Mouse (Mus musculus): ENCODE results near the gene Ank. TPM values are rescaled to one million over a fixed set of nuclear protein-coding genes. Genes with fewer than 3 reads are reported as not detected.

Ank gene
- total RNA-seq, 2 experiments from 2014 or later, result 26.8 to 27.9 TPM

GRCm38 (mm10) chr15:27569924-27570323 lies 103.4 kb downstream of the Ank start:
- no peak for DNase-seq (ENCODE audit: low spot score in 2 of 2)

DNA sequence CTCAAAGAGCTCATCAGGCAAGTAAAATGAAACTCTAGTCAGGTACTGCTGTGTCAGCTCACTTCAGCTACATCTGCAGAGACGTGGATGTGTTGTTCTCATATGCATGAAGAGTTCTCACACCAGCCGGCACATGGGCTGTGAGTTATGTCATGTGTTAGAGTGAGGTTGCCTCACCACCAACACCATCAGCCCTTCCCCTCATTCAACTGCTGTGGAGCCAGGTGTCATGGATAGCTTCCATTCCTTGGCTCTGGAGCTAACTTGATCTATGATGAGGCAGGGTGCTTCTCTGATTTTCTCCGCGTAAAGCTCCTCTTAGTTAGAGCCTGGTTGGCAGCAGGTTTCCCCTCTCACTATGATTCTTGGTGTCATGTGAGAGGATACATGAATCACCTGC lies 103.9 kb downstream of the Ank start:
- DNase-seq (ENCODE audit: low spot score in 2 of 2), result no peak

GRCm38 (mm10) chr15:27571179-27571578 lies 104.7 kb downstream of the Ank start:
- DNase-seq (ENCODE audit: low spot score in 2 of 2), result no peak

- no peak for DNase-seq (ENCODE audit: low spot score in 2 of 2)
Observed at GRCm38 (mm10) chr15:27574992-27575781, 108.7 kb downstream of the Ank start.

DNA sequence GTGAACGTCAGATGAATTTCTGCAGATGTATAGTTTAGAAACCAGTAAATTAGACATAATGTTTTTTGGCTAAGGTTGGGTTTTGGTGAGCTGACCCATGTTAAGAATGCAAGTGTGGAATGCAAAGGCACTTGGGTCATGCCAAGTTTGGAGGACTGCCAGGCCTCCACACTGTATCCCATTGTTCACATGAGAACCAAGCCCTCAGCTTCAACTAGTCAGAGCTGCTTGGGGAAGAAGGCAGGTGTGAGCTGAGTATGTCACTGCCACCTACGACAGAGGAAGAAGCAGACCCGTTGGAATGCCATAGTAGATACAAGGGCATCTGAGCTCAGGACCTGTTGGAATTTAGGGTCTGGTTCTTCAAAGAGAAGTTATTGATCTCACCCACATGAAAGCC lies 109.5 kb downstream of the Ank start:
- no peak for DNase-seq (ENCODE audit: low spot score in 2 of 2)

GRCm38 (mm10) chr15:27576886-27577285 lies 110.4 kb downstream of the Ank start:
- no peak for DNase-seq (ENCODE audit: low spot score in 2 of 2)

GRCm38 (mm10) chr15:27577915-27578780 lies 111.7 kb downstream of the Ank start:
- no peak for DNase-seq (ENCODE audit: low spot score in 2 of 2)

GRCm38 (mm10) chr15:27578918-27579317 lies 112.4 kb downstream of the Ank start:
- no peak for DNase-seq (ENCODE audit: low spot score in 2 of 2)

DNA sequence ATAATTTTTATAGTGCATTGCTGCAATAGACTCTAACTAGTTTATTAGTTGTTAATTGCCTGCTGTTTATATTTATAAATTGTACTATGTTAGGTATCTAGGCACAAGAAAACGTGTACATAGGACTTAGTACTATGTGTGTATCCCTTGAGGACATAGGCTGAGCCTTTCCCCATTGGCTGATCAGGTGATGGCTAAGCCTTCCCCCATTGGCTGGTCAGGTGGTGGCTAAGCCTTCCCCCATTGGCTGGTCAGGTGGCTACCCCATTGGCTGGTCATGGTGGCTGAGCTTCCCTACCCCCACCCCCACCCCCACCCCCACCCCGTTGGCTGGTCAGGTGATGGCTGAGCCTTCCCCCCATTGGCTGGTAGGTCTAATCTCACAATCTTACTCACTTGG lies 113.4 kb downstream of the Ank start:
- DNase-seq (ENCODE audit: low spot score in 2 of 2), result no peak

- no peak for DNase-seq (ENCODE audit: low spot score in 2 of 2)
Observed at GRCm38 (mm10) chr15:27580771-27581170, 114.3 kb downstream of the Ank start.

DNA sequence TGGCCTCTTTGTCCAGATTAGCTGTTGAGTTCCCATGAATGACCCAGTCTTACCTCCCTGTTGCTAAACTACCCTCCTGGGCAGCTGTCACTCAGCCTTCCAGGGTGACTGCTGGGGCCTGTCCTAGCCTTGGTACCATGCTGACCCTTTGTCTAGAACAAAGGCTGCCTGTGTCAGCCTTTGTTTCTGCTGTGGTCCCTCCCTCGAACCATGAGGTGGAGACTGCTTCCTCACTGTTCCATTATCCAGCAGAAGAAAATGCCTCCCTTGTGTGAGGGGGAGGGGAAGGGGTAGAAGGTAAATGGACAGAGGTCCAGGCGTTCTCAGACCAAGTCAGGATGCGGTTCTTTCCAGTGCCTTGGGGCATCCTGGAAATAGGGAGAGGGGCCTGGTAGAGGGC lies 115.2 kb downstream of the Ank start:
- no peak for DNase-seq (ENCODE audit: low spot score in 2 of 2)

DNA sequence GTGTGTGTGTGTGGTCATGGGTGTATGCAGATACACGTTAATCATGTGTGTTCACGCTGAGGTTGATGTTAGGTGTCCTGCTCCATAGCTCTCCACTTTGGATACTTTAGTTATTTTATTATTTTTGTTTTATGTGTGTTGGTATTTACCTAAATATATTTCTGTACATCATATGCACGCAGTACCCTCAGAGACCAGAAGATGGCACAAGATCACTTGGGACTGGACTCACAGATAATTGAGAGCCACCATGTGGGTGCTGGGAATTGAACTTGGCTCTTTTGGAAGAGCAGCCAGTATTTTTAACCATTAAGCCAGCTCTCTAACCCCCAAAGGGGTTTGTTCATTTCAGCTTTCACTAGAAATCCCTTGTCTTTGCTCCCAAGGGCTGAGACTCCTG lies 116.0 kb downstream of the Ank start:
- no peak for DNase-seq (ENCODE audit: low spot score in 2 of 2)

- DNase-seq (ENCODE audit: low spot score in 2 of 2), result peak in 1 of 2 experiments; percentile 42
Observed at GRCm38 (mm10) chr15:27583042-27583441, 116.6 kb downstream of the Ank start.

DNA sequence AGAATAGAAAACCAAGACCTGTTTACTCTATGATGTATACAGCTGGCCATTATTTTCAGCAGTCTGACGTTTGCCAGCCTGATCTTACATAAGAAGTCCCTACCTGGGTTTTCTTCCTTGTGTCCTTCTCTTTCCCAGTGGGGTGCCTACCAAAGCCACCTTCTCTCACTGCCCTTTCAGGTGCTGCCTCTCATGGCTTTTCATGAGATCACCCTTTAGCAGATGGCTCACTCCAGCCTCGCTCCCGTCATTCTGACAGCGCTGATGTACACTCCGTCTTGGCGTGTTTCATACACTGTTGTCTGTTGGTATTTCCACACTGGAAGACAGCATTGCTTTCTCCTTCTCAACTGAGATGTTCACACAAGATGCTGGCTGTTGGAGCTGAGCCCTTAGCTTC lies 117.1 kb downstream of the Ank start:
- no peak for DNase-seq (ENCODE audit: low spot score in 2 of 2)

- DNase-seq (ENCODE audit: low spot score in 2 of 2), result no peak
Observed at GRCm38 (mm10) chr15:27585466-27586092, 119.1 kb downstream of the Ank start.

DNA sequence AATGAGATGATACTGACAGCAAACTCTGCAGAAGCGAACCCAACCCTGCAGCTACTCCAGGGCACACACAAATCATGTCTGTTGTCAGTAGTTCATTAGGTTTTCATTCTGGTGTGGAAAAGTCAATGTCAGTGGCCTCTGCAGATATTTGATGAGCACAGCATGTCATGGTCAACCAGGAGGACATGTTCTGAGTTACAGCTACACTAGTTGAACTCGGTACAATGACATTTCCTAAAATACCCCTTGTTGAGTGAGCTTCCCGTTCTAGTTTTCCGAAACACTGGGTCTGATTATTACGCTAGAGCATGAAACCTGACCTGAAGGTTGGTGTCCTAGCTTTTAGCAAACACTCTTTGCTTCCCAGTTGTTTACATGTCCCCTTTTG lies 119.6 kb downstream of the Ank start:
- no peak for DNase-seq (ENCODE audit: low spot score in 2 of 2)

DNA sequence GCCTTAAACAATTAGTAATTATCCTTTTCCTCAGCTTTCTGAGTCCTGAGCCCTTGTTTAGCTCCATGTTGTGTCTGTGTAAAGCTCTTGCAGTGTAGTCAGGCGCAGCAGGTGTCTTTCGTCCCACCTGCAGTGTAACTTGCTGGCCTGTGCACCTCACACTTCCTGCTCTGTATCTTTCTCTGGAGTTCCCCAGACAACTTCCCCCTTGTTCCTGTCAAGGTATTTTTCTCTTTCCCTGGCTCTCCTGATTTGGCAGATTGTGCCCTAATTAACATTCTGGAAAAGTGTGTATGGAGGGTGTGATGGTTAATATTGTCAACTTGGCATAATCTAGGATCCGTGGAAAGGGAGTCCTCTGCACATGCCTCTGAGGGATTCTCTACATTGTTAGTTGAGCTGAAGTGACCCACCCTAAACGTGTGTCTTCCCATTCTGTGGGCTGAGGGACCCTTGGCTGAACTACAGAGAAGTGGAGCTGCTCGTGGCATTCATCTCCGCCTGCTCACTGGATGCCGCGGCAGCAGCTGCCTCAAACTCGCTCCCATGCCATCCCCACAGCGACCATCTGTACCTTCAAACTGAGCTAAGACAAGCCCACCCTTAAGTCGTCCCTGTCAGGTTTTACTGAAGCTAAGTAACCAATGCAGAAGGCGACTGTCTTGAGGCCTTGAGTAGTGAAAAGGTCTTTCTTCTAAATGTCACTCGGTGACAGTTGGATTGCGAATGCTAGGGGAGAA lies 121.8 kb downstream of the Ank start:
- no peak for DNase-seq (ENCODE audit: low spot score in 2 of 2)

DNA sequence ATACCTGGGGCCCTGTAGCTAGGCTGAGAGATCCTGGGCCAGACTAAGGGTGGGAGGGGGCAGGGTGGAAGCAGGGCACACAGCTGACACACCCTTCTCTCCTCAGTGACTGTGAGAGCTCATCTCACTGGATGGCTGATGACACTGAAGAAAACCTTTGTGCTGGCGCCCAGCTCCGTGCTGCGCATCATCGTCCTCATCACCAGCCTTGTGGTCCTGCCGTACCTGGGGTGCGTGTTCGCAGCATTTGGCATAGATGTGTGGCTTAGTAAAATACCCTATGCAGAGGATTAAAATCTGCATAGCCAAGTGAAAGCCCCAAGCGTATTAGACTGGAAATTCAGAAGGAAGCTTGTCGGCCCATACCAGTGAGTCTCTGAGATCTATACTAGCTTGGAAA lies 124.3 kb downstream of the Ank start:
- DNase-seq (ENCODE audit: low spot score in 2 of 2), result no peak

GRCm38 (mm10) chr15:27592620-27593320 lies 126.3 kb downstream of the Ank start:
- peak in 1 of 2 experiments; percentile 36 for DNase-seq (ENCODE audit: low spot score in 2 of 2)

DNA sequence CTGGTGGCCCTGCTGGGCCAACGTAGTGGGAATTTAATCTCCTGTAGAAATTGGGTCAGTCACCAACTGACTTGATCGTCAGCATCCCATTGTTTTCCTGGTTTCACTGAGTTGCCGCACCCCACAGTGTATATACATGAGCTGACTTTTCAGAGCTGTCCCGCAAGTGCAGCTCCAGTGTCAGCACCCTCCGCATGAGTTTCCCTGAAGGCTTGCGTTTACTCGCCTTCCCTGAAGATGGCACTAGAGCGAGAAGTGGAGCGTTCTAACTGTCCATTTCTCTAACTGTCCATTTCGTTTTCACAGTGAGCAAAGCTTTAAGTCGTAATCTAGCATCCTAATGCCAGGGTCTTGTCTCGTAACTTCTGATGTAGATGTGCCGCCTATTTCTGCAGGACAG lies 127.2 kb downstream of the Ank start:
- DNase-seq (ENCODE audit: low spot score in 2 of 2), result no peak

DNA sequence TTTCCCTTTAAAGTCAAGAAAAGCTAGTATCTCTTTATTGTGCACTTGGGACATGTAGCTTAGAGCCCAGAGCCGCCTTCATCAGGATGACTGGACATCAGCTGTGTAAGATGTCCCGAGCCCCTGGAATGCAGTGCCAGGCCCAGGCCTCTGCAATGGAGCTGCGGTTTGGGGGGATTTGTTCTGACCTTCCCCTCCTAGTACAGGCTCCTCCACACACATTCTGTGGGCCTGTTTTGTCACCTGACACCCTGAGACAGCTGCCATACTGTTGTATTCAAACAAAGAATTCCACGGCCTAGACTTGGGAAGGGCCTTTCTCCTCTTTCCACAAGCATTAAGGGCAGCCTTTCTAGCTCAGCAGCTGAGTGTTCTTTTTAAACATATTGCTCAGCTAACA lies 128.5 kb downstream of the Ank start:
- no peak for DNase-seq (ENCODE audit: low spot score in 2 of 2)

Data from adrenal gland, postnatal 4 days (tissue).